Mouse (Mus musculus) ES-CJ7 (cell line): ENCODE results near the gene Apom.
A peak's percentile ranks its signal among the peaks of the same experiment; 100 is the strongest.
"Not testable (repeated sequence)": the region's sequence is repeated elsewhere in the genome, so short reads cannot be mapped to it uniquely, and the experiment has no call there.

ENCODE experiments used
- DNase-seq: peaks from one replicate; pipeline ENCODE4 v3.0.0; 2011; ENCODE audit warnings: low read depth, low spot score

Gene Apom

DNA sequence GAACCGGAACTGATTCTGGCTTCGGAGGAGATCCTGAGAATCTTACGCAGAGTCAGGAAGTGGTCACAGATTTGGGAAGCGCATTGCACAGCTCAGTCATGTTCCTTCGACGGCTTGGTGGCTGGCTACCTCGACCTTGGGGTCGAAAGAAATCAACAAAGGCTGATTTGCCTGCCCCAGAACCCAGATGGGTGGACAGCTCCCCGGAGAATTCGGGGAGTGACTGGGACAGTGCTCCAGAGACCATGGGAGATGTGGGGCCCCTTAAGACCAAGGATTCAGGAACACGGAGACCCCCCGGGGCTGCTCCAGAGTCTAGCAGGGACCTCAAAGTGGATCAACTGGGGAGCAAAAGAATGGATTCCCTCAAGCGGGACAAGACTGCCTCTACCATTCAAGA is 4.8 kb downstream of the Apom start:
- DNase-seq, result no peak

DNA sequence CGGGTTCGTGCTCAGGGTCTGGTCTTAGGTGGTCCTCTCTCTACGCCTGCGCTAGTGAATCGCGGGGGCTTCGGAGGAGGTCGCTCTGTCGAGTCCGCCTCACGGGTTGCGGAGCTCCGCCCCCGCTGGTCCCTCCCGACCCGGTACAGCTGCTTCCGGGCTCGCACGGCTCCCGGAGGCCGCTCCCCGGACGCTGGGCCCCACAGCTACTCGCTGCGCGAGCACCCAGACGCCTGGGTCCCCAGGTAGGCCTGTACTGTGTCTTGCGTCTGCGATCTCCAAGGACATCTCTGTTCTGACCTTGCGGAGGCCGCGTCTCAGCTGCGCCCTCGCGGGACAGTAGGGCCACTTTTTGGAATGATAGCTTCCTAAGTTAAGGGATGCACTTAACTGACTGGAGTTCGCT is 5.6 kb downstream of the Apom start, which contains the start of gene D17H6S53E:
Gene D17H6S53E (plus strand): TSS at position 168 of the 406 bp plus-strand sequence.
- peak; percentile 41 for DNase-seq

DNA sequence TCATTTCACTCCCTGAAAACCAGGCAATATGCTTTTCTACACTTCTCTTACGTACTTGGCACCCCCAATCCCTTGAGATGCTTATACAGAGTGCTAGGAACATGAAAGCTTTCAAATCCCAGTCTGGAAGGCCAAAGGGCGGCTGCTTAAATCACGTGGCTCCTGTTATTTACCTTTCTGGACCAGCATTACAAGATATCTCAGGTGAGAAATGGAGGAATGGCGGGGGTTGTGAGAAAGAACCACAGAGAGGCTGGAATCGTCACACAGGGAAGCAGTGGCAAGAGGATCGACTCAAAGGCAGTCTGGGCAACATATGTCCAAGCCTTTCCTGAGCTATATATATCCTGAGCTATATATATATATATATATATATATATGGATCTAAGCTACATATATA is 6.3 kb downstream of the Apom start:
- no peak for DNase-seq

DNA sequence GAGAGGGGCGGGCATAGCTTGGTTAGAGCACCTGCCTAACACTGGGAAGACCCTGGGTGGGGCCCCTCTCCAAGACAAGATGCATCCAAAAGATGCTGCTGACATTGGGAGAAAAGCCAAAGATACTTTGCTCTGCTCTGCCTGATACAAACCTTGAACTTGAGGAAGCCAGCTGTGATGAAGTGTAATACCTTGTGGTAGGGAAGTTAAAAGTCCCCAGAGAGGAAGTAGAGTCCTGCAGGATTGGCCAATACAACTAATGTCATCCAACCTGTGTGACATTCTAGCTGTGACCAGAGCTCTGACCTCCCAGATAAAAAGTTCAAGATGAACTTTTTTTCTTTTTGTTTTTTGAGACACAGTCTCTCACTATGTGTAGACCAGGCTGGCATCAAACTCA is 6.8 kb downstream of the Apom start:
- no peak for DNase-seq

DNA sequence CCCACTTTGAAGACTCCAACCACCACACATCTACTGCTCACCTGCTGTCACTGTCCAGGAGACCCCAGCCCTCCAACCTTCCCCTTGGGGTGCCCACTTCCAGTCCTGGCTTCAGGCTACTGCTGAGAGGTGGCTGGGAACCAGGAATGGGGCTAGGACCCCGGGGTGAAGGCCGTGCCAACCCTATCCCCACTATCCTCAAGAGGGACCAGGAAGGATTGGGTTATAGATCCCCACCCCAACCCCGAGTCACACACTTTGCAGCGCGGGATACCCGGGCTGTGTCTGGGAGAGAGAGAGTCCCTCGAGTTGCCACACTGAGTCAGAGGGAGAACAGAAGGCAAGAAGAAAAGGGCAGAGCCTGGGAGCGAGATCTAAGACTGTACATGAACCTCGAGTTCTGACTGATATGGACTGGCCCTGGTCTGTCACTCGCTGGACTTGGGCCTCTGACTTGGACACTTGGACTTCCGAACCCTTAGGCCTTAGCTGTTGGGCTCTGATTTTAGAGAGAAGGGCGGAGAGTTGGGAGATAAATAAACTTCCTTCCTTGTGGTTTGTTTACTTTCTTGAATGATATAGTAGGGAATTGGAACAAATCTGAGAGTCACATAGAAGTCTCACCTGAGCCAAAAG is 7.5 kb downstream of the Apom start:
- DNase-seq, result not testable (repeated sequence)

DNA sequence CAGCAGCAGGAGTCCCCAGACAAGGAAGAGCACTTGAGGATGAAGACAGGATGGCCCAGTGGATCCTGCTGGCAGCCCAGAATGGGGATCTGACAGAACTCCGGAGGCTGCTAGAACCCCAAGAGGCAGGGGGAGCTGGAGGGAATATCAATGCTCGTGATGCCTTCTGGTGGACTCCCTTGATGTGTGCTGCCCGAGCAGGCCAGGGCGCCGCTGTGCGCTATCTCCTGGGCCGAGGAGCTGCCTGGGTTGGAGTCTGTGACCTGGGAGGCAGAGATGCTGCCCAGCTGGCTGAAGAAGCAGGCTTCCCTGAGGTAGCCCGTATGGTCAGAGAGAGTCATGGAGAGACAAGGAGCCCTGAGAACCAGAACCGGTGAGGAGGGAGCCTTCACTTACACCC is 8.6 kb downstream of the Apom start:
- not testable (repeated sequence) for DNase-seq

DNA sequence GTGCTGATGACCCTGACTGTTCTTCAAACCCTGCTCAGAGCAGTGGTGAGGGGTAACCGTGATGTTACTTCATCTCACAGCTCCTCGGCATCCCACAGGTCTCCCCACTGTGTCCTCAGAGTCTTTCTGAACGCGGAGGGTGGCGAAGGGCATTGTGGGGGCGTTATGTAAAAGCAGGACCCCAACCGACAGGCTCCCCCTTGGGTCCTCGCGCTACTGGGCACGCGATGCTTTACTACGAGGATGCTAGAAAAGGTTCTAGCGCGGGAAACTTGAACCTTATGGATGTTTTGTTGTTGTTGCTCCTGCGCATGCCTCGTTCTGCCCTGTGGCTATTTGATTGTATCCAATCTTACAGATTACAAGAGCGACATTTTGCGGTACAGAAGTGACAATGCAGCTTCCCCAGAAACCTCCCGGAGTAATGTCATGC is 10.0 kb downstream of the Apom start, which contains the start of gene Csnk2b:
Gene Csnk2b (minus strand): TSS at position 183 of the 433 bp plus-strand sequence.
- peak; percentile 78 for DNase-seq

DNA sequence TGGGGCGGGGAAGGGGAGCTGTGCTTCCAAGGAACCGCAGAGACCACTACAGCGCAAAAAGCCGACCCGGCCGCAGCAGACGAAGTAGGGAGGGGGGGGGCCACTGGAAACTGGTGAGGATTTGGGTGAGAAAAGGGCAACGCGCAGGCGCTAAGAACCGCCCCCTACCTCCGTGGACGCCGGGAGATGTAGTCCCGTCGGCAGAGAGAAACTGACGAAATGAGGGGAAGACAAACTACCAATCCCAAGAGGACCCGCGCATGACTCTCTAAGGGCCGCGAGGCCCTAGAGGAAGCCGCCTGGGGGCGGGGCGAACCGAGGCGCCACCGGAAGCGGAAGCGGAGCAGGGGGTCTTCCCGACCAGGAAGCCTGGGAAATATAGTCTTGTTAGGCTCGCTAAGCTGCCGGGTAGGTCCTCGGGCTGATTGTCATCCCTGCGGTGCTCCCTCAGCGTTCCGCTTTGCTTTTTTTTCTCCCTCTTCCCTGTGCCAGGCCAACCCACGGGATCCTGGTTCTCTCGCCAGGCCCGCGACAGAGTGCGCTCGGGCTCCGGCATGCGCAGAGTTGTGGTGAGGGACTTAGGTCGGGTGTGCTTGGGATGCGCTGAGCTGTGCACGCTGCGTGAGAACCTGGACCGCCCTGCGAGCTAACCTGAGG is 10.6 kb downstream of the Apom start, which contains the start of gene Gpank1:
Gene Gpank1 (plus strand): TSS at position 313 of the 657 bp plus-strand sequence.
- peak; percentile 99 for DNase-seq

DNA sequence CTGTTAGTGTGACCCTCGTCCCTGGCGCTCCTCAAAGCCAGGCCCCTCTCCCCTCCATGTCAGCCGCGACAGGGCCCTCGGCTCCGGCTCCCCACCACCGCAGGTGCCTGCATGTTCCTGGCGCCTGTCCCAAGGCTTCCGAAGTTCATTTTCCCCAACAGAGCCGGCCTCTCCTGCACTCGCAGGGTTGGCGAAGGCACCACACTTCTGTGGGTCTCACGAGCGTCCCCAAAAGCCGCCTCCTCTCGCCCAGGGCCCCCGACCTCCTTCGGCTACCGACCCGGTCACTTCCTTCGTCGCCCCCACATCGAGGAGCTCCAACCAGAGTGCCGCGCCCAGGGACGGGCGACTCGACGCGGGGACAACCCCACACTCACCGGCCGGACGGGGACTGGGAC is 11.1 kb downstream of the Apom start:
- DNase-seq, result no peak

DNA sequence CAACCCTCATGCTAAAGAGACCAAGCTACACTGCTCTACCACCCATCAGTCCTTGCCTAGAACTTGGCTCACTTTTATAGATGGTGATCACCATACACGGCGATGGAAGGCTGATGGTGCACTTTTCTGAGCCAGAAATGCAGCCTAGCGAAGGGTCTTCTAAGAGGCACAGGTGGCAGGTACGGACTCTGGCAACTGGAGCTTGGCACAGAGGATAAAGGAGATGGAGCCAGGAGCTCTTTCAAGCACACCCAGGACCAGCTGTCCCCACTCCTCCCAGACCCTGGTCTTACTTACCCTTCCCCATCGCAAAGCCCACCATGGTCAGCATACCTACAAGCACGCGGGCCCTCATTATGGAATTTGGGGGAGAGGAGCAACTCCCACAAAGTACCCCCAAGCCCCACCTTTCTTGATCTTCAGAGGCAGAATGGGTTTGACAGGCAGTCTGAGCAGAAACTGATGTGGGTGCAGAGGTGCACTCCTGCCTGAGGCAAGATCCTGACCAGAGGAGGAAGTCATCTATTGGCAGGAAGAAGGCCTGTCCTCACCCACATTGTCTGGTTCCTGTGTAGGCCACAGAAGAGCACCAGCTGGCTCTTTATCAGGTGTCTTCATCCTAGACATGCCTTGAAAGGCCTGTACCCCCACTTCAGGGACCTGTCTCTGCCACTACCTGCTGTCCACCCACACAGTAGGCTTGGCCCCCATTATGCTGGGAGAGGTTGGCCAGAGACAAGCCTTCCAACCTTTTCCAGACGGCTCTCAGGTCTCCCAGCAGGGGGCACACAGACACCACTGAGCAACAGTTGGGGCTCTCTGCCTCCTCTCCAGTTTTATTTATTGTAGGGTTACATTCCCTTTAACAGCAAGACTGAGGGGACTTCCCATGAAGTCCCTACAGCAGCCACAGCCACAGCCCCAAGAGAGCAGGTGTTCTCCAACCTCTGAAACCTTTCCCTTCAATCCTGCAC is 16.5 kb downstream of the Apom start, which contains the start of gene Ly6g5b:
Gene Ly6g5b (minus strand): TSS at position 383 of the 974 bp plus-strand sequence.
- DNase-seq, result peak; percentile 34

DNA sequence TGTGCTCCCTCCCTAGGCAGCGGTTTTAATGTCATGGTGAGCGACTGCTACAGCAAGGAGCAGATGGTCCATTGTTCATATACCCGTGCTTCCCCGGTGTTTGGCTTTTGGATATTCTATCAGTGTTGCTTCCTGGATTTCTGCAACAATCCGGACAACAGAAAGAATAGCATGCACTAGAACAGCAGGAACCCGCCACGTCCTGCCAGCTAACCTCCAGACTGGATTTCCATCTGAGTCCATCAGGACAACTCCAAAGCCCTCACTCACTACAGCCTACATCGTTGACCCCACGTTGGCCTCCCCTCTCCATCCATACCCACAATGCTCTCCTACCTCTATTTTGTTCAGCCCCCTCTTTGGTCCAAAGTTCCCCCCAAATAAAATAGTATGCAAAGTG is 20.1 kb downstream of the Apom start:
- no peak for DNase-seq

DNA sequence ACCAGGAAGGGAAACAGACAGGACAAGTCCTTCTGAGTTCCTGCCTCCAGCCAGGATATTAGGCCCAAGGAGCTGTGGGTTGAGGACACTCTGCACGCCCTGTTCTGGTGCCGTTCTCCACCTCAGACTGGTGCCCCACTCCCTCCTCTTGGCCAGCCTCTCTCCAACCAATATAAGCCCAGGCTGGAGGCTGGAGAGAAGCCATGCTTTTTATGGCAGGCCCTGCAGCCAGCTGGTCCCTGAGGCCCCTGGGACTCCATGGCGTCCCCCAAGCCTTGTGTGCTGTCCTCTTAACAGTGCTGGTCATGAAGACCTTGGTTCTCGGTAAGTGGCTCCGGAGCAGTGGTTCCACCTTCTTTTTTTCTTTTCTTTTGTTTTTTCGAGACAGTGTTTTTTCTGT is 23.8 kb downstream of the Apom start, which contains the start of gene Ly6g5c:
Gene Ly6g5c (plus strand): TSS at position 183 of the 400 bp plus-strand sequence.
- DNase-seq, result no peak

DNA sequence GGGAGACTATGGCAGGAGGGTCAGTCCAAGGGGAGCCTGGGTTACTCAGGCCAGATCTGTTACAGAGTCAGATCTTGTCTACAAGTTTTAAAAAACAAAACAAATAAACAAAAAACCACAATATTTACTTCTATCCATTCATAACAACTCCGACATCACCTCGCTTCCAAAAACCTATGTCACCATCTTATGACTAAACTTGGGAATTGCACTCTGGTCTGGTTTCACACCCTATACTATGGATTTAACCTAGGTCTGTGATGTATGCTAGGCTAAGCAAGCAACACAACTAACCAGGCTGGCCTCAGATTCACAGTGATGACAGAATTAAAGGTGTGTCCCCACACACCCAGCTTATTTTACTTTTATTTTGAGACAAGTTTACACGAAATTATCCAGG is 25.3 kb downstream of the Apom start:
- no peak for DNase-seq

DNA sequence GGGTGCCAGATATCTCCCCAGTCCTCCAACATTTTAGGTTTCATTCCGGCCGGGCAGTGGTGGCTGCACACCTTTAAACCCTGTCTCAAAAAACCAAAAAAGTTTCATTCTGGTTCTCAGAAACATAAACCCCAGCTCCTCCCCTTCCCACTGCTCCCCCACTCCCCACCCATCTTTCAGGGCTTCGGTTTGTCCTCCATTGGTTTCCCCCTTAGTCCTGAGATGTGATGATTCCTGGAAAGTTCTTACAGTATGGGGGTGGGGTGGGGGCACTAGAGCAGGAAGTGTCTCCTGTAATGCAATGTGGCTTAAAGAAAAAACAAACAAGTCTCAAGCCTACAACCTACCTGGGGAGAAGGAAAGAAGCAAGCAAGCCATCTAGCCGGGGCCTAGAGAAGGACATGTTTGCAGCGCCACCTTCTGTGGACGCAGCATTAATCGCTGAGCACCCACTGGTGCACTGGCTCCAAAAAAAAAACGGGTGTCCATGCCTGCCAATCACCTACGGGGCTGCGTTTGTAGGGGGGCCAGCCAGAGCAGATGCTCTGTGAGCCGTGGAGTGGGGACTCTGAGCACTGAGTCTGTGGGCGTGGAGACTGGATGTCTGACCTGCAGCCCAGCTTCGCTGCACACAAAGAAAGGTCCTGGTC is 26.0 kb downstream of the Apom start:
- DNase-seq, result peak; percentile 54

DNA sequence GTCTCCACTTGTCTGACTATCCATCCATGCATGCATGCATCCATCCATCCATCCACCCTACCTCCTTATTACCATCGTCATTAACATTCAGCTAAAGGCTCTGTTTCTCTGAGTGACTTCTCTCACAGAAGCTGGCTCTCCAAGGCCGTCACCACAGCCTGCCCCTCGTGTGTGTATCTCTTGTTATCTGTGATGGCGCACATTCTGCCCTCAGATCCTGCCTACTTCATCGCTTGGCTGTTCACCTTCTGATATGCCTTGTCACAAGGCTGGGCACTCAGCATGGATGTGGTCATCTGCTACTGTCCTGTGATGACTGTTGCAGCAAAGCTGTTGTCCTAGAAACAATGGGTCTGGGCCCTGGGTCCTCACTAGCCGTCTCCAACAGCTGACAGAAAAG is 27.1 kb downstream of the Apom start:
- no peak for DNase-seq

DNA sequence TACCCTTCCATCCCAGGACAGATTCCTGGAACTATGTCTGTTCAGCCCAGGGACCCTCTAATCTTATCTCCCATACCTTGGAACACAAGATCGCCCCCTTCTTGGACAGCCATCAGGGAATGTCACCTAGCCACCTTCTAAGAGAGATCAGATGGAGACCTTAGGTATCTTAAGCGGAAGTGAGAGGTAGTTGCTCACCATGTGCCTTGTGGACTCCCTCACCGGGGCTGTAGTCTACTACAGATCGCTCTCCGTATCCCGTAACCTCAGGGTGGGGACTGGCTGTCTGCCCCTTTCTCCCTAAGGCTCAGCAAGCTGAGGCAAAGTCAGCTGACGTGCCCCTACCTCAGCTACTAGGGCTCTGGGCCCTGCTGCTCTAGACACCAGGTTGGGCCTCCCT is 27.8 kb downstream of the Apom start:
- DNase-seq, result no peak

DNA sequence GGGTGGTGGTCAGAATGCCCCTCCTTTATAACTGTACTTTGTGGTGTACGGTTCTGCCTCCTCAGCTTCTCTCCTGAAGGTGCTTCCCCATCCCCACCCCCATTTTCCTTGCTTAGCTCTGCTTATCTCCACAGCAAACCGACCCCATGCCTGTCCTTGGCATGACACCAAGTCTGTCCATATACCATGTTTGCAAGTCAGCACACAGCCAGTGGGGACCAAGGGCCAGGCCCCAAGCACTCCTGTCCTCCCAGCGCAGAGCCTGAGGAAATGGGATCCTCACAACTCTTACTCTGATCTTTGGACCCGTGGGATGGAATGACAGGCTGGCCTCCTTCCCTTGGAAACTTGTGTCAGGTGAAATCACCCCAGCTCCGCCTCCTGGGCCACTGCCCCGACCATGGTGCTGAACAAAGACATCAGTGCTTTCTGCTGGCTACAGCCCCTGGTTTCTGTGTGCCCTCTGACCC is 28.6 kb downstream of the Apom start:
- no peak for DNase-seq

DNA sequence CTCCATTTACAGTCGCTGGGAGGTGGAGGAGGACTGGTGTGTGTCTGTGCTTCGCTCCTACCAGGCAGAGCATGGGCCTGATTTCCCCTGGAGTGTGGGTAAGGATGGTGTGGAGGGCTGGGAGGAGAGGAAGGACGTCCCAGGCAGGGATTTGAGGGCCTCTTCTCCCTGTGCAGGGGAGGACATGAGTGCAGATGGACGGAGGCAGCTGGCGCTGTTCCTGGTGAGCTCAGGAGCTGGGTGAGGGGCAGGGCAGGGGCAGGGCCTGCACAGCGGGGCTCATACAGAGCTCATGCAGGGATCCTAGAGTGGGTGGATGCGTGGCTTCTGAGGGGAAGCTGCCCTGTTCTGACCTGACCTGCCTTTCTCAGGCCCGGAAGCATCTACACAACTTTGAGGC is 29.6 kb downstream of the Apom start:
- no peak for DNase-seq

DNA sequence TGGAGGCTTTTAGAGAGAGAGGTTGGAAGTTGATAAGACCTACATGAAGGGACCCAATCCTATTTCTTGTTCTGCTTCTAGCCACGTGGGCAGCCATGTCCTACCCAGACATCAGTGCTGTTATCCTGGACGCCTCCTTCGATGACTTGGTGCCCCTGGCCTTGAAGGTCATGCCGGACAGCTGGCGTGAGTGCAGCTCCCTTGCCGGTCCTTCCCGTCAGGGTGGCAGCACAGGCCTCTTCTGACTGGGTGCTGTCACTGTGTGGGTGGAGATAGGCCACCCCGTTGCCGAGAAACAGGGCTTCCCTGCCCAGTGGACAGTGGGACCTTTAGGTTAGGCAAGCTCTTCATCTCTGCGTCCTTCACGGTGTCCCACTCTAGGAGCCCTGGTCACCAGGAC is 30.7 kb downstream of the Apom start:
- no peak for DNase-seq

DNA sequence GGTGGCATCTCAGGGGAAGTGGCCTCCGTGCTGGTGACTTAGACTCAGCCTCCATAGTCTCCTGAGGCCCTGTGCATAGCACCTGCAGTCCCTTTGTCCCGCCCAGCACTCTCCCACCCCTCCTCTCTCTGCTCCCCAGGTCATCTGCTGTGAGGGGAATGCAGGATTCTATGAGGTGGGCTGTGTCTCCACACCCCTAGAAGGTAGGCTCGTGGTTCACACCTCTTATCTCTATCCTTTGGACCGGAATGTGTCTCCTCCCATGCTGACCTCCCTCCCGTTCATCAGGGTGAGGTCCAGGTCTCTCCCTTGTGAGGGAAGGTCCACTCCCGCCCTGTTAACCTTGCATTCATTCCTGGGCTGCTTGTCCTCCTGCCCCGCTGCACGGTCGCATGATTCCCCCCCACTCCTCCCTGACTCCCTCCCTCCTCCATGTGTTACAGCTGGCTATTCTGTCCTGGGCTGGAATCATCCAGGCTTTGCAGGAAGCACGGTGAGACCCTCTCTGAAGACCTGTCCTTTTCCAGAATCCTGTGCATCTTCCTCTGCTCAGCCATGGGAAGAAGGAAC is 31.6 kb downstream of the Apom start:
- no peak for DNase-seq

DNA sequence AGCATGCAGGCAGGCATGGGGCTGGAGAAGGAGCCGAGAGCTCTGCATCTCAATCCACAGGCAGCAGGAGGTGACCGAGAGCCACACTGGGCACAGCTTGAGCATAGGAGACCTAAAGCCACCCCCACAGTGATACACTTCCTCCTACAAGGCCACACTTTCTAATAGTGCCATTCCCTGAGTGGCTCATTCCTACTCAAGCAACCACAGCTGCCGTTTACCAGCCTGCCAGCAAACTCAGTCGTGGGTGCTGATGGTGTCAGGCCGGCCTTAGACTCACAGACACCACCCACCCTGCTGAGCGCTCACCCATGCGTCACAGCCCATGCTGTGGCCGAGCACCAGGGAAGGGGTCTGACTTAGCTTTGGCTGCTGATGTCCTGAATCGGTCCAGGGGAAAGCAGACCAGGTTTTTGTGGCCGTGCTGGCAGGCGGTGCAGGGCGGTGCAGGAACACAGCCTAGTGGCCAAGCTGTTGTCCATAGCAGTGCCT is 34.6 kb downstream of the Apom start:
- DNase-seq, result no peak
